Mouse (Mus musculus): ENCODE results near the gene Lypla2.

GRCm38 (mm10) chr4:135928376-135928775 lies 44.0 kb downstream of the Lypla2 start:
- TF ChIP-seq CTCF (IDR thresholded peaks at IDR 0.05) (no peak), EP300 (IDR thresholded peaks at IDR 0.05) (no peak)
